Mouse (Mus musculus) inflammation-experienced regulatory T-cells, adult 6 months (primary cell): ENCODE measurements around the gene Fam221b. TPM values are rescaled to one million over a fixed set of nuclear protein-coding genes. Genes with fewer than 3 reads are reported as not detected.
A peak's percentile ranks its signal among the peaks of the same experiment; 100 is the strongest.

Experiments
- ATAC-seq: one replicate; pipeline ENCODE4 v1.8.0; 2017
- polyA plus RNA-seq, 3 experiments: library from polyadenylated mRNA; unstranded; fragments of 100-300 nt; shearing (Covaris generic); gene quantifications; one replicate each; pipeline ENCODE4 v1.2.1; 2017

The Fam221b gene
- polyA plus RNA-seq, 3 experiments from 2014 or later: 2.8 to 3.7 (median 3.4) TPM

DNA sequence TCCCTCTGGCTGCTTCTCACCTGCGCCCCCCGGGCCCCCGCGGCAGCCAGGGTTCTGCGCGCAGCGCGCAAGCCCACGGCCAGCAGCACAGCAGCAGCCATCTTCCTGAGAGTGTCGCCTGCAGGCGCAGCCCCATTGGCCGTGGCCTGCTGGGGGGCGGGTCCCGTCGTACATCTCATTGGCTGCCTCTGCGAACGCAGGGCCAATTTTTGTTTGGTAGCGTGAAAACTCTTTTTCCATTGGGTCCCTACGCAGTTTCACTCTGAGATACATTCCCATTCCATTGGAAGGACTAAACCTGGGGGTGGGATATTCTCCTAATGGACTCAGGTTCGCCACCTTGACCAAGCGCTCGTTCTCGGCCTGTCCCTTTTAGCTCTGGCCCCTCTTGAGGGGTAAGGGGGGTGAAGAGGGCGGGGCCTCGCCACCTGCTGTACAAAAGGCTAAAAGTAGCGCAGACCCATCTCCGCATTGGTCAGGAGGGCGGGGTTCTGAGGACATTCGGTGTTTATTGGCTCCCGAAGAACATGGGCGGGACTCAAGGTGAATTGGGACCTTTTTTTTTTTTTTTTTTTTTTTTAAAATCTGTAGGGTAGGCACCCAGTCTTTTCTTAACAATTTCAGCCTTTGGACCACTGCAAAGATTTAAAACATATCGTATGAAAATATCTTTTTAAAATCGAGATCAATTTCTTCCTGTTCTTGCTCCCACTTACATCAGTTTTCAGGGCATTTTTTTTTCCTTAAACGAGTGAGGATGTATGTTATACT is 12.4 kb downstream of the Fam221b start, which contains the start of gene Hint2:
Gene Hint2, minus strand, starts transcription at position 128 of the 771 bp plus-strand sequence.
- ATAC-seq: peak; percentile 95

DNA sequence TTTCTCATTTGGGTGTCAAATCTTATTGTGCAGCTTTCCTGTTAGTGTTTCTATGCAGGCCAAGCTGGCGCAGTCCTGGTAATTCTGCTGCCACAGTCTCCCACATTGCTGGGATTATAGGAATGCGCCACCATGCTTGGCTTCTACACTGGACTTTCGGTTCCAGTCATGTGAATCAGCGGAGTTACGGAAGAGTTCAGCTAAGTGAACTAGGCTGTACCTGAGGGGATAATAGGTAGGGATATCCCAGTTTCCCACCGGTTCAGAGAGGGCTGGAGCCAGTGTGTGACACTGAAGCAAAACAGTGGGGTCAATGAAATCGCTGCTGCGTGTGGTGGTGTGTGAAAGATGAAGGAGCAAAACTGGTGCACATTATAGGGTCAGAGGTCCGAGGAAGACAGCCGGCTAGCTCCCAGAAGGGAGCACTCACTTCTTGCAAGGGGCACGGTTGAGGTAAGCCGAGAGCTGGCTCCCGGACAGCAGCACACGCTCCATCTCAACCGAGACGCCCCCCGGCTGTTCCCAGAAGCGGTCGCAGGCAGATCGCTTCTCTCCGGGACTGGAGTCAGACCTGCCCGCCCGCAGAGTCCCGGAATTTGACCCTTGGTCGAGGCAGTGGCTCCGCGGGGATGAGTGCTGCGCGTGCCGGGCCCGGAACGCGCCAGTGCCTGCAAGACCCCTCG is 13.1 kb downstream of the Fam221b start:
- peak; percentile 4 for ATAC-seq

DNA sequence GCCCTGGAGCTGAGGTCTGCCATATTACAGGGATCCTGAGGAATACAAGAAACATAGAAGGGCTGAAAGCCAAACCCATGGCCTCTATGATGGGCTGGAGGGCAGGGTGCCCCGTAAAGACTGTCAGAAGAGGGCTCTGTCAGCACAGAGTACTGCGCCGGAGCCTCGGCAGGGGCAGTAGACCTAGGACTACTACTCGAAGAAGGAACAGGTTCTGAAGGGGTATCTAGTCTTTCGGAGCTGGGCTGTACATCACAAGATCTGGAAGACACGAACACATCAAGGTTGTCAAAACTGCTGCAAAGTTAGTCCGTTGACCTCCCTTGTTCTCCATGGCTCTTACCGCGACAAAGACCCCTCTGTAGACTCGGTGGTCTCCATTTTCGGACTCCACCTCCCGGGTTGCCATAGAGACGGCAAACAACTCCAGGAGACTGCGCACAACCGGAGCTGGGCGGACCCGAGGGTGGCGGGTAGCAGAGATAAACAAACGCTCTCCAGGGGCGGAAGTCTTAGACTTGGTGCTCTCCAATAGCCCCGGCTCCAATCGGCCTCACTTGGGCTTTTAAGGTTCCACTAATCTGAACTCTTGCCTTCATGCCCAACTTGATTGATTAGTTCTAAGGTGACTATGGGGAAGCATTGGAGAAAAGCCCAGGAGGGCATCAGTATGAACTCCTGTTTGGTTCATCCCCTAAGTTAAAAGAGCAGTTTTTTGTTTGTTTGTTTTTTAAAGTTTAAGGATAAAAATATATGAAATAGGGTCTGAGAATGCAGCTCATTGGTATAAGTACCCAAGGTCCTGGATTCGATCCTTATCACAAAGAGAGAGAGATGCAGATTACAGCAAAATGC is 15.6 kb downstream of the Fam221b start, which contains the start of gene Spag8:
Gene Spag8, minus strand, starts transcription at position 434 of the 855 bp plus-strand sequence.
- ATAC-seq: no peak

DNA sequence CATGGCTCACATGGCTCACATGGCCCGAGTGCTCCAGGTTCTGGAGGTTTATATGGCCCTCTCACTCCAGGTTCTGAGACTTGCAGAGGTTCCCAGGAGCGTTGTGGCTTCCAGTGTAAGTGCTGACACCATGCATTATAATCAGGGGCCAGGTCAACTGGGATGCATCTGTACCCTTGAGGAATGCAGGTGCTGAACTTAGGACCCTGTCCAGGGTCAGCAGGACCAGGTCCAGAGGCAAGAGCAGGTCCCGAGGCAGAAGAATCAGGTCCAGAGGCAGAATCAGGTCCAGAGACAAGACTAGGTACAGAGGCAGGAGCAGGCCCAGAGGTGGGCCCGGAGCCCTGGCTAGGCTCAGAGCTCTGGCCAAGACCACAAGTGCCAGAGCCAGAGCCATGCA is 16.2 kb downstream of the Fam221b start:
- ATAC-seq: no peak

DNA sequence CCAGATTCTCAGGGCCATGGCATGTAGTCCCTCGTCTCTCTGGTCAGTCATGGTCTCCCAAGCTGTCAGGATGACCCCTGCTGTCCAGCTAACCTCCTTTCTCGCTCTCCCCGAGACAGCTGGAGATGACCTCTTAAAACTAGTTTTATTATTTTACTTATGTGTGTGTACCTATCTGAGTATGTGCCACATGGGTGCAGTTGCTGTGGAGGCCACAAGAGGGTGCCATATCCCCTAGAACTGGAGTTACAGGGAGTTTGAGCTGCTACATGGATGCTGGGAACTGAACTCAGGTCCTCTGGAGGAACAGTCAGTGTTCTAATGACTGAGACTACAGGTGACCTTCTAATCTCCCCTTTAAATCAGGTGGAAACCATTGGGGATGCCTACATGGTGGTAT is 19.2 kb downstream of the Fam221b start:
- ATAC-seq: no peak

DNA sequence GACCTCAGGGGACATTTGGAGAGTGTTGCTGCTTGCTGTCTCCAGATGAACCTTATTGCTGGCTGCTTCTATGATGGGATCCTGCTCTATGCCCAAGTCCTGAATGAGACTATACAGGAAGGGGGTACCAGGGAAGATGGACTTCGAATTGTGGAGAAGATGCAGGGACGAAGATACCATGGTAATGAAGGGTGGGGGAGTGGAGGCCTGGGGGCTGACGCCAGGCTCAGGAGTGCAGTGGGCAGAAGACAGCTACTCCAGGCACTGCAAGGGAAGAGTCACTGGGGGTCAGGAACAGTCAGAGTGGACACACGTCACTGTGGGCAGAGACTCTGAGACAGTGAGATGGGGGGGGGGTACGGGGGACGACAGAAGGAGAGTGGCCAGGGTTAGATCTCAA is 28.5 kb downstream of the Fam221b start:
- ATAC-seq: no peak

DNA sequence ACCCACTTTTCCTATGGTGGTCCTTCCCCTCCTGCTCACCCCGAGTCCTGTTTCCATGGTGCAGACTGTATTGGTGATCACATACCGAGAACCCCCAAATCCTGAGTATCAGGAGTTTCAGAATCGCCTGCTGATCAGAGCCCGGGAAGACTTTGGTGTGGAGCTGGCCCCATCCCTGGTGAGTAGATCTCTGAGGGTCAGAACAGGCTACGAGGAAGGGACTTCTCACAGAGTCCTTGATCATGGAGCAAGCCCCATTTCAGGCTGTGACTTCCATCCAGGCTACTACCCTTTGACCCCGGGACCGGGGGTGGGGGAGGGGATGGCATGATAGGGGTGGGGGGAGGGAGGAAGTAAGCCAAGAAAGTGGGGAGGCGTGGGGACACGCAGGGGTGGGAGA is 28.9 kb downstream of the Fam221b start:
- no peak for ATAC-seq

DNA sequence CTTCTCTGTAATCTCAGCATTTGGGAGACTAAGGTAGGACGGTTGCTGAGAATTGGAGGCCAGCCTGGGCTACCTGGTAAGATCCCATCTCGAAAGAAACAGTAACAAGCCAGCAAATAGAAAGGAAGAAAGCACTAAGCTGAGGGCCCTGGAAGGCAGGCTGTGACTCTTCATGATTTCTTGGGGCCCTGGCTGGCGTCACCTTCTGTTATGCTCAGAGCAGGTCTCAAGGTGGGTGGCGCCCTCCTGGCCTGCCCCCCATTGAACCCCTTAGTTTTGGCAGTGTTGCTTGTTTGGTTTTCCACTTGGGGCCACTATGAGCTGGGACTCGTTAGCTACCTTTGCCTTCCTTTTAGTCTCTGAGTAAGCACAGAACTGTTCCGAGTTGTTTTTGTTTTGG is 32.2 kb downstream of the Fam221b start:
- ATAC-seq: no peak

DNA sequence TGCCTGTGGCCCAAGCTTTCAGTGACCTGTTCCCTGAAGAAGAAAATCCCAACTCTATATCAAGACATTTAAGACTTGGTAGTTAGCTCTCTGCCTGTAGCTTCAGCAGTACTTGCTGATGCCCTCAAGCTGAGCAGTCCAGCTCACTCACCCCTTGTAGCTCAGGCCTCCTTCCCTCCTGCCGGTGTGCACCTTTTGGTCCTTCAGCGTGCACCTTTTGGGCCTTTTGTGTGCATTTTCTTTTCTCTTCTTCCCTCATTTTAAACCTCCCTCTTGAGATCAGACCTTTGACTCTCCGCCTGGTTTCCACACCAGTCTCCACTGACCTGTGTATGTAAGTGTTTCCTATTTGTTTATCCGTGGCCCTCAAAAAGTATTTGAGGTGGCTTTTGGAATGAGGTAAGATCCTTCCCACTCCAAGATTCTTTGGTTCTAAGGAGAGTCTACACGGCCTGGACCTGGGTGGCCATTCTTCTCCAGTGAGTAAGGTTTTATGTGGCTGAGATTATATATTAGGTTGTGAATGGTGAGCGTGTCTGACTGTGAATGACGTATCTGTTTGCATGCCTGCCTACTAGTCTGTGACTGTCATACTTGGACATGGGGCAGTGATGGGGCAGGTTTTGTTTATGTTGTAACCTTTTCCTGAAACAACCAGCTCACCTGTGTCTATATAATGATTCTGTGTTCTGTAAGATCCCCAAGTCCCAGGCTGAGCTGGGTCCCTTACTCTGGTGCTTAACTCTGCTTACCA is 34.1 kb downstream of the Fam221b start:
- no peak for ATAC-seq

DNA sequence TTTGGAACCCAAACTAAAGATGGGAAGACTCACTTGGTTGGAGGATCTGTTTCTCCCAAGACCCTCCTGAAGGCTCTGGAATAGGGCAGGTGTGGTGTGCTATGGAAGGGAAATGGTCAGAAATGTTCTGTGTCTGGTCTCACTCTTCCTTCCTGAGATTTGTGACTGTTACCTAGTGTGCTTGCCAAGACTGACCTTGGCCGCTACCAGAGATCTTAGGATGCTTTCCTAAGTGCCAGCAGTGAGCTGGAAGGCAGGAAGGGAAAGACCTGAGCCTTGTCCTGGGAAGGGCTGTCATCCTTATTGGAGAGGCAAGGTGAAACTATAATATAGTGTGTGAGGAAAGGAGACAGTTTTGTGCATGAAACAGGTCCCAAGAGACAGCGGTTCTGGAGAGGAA is 35.2 kb downstream of the Fam221b start:
- ATAC-seq: no peak

DNA sequence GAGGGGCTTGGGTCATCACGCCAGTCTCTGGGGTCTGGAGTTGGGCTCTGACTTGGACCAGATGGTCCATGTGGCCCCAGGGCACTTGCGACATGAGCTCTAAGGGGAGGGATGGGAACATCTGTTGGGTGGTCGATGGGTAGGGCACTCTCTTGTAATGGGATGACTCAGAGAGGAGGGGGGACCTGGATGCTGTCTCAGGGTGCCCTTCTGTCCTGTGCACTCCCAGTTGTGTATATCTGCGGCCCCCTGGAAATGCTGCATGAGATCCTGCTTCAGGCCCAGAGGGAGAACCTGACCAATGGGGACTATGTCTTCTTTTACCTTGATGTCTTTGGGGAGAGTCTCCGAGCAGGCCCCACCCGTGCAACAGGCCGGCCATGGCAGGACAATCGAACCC is 35.6 kb downstream of the Fam221b start:
- ATAC-seq: no peak

DNA sequence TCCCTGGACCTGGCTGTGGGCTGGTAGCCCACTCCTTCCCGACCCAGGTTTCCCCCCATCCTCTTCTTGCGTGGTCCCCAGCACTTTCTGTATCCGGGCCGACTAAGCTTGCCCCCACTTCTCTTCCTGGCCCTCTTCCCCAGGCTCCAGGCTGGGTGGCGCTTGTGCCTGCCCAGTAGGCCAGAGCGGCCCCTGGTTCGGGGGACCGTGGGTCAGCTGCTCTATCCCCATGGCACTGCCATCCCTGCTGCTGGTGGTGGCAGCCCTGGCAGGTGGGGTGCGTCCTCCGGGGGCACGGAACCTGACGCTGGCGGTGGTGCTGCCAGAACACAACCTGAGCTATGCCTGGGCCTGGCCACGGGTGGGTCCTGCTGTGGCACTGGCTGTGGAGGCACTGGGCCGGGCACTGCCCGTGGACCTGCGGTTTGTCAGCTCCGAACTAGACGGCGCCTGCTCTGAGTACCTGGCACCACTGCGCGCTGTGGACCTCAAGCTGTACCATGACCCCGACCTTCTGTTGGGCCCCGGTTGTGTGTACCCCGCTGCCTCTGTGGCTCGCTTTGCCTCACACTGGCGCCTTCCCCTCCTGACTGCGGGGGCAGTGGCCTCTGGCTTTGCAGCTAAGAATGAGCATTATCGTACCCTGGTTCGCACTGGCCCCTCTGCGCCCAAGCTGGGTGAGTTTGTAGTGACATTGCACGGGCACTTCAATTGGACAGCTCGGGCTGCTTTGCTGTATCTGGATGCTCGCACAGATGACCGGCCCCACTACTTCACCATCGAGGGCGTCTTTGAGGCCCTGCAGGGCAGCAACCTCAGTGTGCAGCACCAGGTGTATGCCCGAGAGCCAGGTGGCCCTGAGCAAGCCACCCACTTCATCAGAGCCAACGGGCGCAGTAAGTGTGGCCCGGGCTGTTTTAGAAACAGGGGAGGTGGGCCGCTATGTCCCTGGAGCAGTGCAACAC is 36.7 kb downstream of the Fam221b start:
- ATAC-seq: no peak

DNA sequence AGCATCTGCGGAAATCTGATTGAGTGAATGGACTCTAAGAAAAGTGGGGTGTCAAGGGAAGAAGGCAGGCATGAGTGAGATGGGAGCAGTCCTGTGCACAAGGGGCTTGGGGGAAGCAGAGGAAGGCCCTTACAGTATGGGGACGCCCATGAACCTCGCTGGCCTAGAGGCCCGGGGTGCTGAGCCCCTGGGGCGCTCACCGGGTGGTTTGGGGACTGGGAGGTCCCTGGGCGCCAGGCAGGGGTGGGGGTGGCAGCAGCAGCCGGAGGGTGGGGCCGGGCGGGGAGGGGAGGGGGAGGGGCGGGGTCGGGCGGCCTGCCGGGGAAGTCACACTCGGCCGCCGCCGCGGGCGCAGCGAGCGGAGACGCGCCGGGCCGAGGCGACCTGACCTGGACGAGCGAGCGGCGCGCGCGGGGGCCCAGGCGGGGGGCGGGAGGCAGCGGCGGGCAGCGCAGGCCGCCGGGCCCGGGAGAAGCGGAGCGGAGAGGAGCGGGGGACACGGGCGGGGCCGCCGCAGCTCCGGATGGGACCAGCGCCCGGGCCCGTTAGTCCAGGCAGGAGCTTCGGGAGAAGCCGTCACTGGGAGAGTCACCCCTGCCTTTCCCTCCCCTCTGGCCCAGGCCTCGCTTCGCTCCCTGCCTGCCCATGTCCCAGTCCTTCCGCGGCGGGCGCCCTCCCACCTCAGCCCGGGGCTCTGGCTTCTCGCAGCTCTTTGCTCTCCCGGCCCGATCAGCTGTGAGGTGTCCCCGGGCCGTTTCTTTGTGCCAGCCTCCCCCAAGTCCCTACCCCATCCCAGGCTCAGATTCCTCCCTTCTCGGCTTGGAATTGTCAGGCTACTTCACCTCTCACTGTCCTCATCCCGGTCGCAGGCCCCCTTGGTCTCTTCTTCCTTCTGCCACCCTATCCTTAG is 37.6 kb downstream of the Fam221b start, which contains the start of gene Npr2:
Gene Npr2, plus strand, starts transcription at position 890 of the 910 bp plus-strand sequence.
- ATAC-seq: no peak

DNA sequence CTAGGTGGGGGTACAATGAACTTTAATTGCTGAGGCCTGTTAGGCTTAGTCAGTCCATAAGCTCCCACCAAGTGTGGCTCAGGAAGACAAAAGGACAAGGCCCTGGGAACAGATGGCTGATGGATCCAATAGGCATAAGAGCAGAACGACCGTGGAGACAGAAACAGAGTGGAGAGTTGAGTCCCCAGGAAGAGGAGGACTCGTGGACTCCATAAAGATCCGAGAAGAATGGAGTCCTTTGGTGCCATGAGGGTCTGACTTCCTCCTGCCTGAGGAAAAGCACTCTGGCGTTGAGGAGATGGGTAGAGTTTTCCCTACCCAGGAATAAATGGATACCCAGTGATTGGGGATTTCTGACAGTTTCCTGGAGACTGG is 38.3 kb downstream of the Fam221b start:
- ATAC-seq: no peak

DNA sequence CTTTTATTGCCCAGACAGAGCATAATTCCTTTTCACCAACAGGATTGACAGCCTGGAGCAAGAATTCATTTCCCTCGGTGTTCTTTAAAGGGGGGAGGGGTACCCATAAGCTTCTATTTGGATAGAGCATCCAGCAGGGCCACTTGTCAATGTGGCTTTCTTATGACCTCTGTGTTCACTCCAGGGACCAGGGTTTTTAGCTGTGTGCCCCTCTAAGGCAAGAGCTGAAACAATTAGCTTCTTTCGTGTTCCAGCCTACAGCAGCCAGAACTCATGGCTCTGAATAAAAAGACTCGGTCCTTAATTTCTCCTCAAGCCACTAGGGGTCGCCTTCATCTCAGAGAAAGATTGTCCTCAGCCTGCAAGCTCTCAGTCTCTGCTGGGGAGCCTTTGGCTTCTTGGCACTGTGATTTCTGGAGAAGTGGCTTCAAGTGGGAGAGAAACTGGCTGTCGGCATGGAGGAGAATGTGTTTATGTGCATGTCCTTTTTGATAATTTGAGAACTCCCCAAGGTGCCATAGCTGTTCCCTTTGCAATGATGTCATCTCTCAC is 38.8 kb downstream of the Fam221b start:
- peak; percentile 72 for ATAC-seq

DNA sequence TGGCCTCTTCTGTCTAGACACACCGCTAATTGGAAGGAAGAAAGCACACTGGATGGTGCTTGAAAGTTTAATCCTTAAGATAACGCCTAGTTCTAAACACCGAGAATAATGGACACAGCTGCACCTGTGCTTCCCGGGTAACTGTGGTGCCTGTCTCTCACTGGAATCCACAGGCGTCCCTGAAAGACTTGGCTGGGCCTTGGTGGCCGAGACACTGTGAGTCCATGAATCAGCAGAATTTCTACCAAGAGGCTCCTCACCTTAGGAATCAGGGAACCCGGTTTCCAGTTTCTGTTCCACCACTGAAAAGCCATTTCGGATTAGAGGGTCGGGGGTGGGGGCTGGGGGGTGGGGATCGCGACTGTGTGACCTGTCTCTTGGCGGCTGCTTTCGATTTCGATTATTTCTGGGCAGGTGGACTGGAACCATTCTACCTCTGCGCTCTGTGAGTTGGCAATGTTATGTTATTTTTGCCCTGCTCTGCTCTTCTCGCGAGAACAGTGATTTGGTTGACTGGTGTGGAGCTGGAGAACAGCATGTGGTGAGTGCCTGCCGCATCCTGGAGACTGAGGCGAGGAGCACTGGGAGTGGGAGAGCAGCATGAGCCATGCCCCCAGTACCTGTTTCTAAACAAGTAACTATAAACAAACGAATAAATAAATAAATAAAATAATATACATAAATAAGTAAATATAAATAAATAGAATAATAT is 39.7 kb downstream of the Fam221b start:
- ATAC-seq: no peak

DNA sequence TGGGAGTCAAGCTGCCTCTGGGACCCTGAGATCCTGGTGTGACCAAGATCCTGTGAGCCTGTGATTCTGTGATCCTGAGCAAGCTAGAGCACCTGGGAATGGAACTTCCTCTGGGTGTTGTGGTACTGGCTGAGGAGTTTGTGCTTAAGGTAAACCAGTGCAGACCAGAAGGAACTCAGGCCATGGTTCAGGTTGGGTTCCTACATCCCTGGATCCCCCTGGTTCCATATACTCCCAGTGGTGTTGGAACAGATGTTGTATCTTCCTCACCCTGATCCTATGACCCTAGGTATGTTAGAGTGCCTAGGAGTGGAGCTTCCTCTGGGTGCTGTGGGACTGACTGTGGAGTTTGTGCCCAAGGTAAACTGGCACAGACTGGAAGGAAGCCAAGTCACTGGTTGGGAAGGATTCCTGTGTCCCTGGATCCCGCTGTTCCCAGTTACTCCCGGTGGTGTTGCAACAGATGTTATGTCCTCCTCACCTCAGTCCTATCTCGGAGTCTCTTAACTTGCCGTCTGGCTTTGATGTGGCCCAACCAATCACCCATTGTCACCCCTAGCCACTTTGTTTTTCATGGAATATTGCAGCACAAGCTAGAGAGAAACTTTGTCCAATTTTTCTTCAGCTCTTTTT is 48.7 kb downstream of the Fam221b start:
- no peak for ATAC-seq

DNA sequence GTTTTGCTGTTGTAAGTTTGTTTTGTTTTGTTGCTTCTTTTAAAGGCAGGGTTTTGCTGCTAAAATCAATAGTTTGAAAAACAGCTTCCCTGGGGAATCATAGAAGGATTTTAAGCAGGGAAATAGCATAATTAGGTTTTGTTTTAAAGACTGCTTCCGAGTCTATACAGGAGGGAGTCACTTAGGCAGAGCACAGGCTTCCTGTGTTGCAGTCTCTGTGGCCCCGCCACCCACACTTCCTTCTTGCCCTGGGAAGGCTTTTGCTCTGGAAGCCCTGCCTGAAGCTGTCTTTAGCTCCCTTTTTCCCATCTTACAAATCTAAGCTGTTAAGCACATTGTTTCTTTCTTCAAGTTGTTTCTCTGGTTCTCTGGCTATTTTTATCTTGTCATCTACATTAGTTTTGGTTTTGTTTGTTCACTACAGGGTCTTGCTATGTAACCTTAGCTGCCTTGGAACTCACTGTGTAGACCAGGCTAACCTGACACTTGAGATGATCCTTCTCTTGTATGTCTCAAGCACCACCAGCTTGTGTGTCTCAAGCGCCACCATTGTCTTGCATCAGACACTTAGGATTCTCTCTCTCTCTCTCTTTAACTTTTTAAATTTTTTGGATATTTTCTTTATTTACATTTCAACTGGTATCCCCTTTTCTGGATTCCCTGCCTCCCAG is 55.8 kb downstream of the Fam221b start:
- no peak for ATAC-seq
